Mouse (Mus musculus) kidney, adult 2 months (tissue): ENCODE measurements around the gene Mgat4a.

Source experiments
- CTCF ChIP-seq: fragments of 200-500 bp; conservative IDR thresholded peaks from 2 replicates; pipeline ENCODE4 v1.5.1; 2011; ENCODE audit warnings: low read depth, mild to moderate bottlenecking, control low read depth, low read length, moderate library complexity, mixed read lengths; ENCODE audit not compliant: insufficient read depth, insufficient read length
- POLR2A ChIP-seq: fragments of 200-500 bp; IDR thresholded peaks from one replicate; pipeline ENCODE4 v1.6.1; 2011; ENCODE audit warnings: low read depth, low read length, control low read depth

GRCm38 (mm10) chr1:37532533-37532840 is 8.3 kb downstream of the Mgat4a start:
- TF ChIP-seq CTCF = no peak
- no peak for TF ChIP-seq POLR2A
